Mouse (Mus musculus) neural tube, embryonic 14.5 days (tissue): ENCODE data around the gene Kl. TPM values are rescaled to one million over a fixed set of nuclear protein-coding genes. Genes with fewer than 3 reads are reported as not detected.

Experiments used
- ATAC-seq: fragments of 200-750 bp; cut with Nextera tagmentation; 2 replicates; pipeline ENCODE4 v1.8.0; 2017; ENCODE audit warnings: low read depth, mild to moderate bottlenecking, moderate TSS enrichment, moderate library complexity
- H3K27ac ChIP-seq: fragments of 300-500 bp; sonication (generic); 2 replicates; pipeline ENCODE4 v1.5.1; 2014; ENCODE audit warnings: low read depth, mild to moderate bottlenecking, control low read depth, low read length, moderate library complexity, mixed read lengths
- H3K27me3 ChIP-seq: fragments of 300-500 bp; sonication (generic); 2 replicates; pipeline ENCODE4 v1.6.1; 2014; ENCODE audit warnings: low read length; ENCODE audit not compliant: control insufficient read depth, insufficient read depth
- H3K36me3 ChIP-seq: fragments of 300-500 bp; sonication (generic); 2 replicates; pipeline ENCODE4 v1.6.1; 2014; ENCODE audit warnings: low read length, mixed read lengths; ENCODE audit not compliant: control insufficient read depth, insufficient read depth
- H3K4me1 ChIP-seq: fragments of 300-500 bp; sonication (generic); 2 replicates; pipeline ENCODE4 v1.6.1; 2014; ENCODE audit warnings: low read length; ENCODE audit not compliant: control insufficient read depth, insufficient read depth
- H3K4me2 ChIP-seq: fragments of 300-500 bp; sonication (generic); 2 replicates; pipeline ENCODE4 v1.6.1; 2014; ENCODE audit warnings: mild to moderate bottlenecking, low read depth, low read length, control low read depth
- H3K4me3 ChIP-seq: fragments of 300-500 bp; sonication (generic); 2 replicates; pipeline ENCODE4 v1.5.1; 2014; ENCODE audit warnings: low read depth, low read length, control low read depth, mixed read lengths
- H3K9ac ChIP-seq: fragments of 300-500 bp; sonication (generic); replicated peaks from 2 replicates; pipeline ENCODE4 v1.6.1; 2014; ENCODE audit warnings: low read depth, mild to moderate bottlenecking, control low read depth, low read length, mixed read lengths
- H3K9me3 ChIP-seq: fragments of 300-500 bp; sonication (generic); 2 replicates; pipeline ENCODE4 v1.6.1; 2016; ENCODE audit warnings: low read length; ENCODE audit not compliant: control insufficient read depth
- WGBS: fragments of 180-500 bp; shearing (Covaris S2); extraction: QIAGEN DNeasy Blood & Tissue Kit; methylation state at CpG from one replicate; pipeline ENCODE4 v1.1.7; 2014; 5-methylcytosine and 5-hydroxymethylcytosine counted together
- polyA plus RNA-seq: library from polyadenylated mRNA; unstranded; fragments of >200 nt; fragmentation: Nextera tagmentation; extraction: Ambion mirVana; gene quantifications from 2 replicates; pipeline ENCODE4 v1.2.1, GENCODE M21; 2014

Kl gene
- polyA plus RNA-seq, 1 experiment from 2014 or later, result 1.5 TPM

GRCm38 (mm10) chr5:151028906-151029305 lies 76.5 kb downstream of the Kl start:
- no peak for ATAC-seq
- no peaks in the 10 kb centered on the region for H3K9me3 ChIP-seq
- WGBS, result 59% methylated on average over 6 of the region's 6 CpGs
- H3K9ac ChIP-seq, result no peak overlapping the region
- H3K27ac ChIP-seq, result no peak overlapping the region
- no peak overlapping the region for H3K4me2 ChIP-seq
- no peaks in the 10 kb centered on the region for H3K27me3 ChIP-seq
- no peaks in the 10 kb centered on the region for H3K36me3 ChIP-seq
- H3K4me3 ChIP-seq, result no peak overlapping the region
- no peaks in the 10 kb centered on the region for H3K4me1 ChIP-seq

DNA sequence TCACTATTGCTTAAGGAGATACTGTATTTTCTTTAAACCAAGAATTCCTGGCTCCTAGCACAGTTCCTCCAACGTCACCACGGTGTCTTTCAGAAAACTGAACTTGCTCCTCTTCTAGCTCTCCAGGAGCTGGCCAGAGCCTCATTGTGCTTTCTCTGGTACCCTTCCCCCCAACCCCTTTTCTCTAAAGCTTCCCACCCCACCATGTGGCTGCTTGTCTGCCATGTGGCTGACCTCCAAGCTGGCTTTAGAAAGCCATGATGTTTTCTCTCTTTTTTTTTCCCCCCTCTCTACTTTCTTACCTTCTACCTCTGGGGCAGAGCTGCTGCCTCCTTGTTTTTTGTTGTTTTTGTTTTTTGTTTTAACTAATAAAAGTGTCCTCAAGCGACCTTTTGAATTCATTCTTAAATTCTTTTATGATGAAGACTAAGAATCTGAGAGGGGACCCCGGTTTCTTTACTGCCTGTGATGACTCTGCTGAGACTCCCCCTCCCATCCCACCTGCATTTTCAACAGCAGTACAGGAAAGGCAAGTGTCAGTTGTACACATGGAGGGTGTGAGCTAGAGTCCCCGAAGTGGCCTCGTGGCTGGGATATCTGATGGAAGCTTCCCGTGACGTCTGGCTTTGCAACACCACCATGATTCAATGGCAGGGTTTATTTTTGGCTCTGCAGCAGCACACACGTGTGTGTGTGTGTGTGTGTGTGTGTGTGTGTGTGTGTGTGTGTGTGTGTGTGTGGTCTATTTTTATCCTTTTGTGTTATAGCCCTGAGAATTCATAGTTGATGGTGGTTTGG lies 82.5 kb downstream of the Kl start:
- no peaks in the 10 kb centered on the region for H3K9me3 ChIP-seq
- no peak overlapping the region for H3K27ac ChIP-seq
- no peak overlapping the region for H3K4me3 ChIP-seq
- no peak for ATAC-seq
- H3K9ac ChIP-seq, result no peak overlapping the region
- no peaks in the 10 kb centered on the region for H3K36me3 ChIP-seq
- no peaks in the 10 kb centered on the region for H3K27me3 ChIP-seq
- 74% methylated on average over 9 of the region's 9 CpGs for WGBS
- no peak overlapping the region for H3K4me2 ChIP-seq
- no peaks in the 10 kb centered on the region for H3K4me1 ChIP-seq

DNA sequence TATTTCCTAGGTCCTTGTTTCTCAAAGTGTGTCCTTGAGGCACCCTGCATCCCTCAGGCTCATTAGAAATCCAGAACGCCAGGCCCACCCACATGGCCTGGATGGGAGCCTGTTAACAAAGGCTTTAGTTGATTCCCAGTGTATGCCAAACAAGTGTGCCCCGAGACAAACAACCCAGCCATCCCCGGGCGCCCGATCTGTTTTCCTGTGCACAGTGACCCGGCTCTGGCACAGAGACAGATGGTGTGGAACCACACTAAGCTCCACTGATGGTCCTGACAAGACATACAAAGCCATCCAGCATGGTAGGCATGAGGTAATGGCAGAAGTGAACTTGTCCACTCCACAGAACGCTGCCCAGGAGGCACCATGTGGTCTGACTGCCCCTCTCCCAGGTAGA lies 85.5 kb downstream of the Kl start:
- Histone ChIP-seq H3K4me3 (no peak overlapping the region), H3K36me3 (no peaks in the 10 kb centered on the region), H3K4me1 (no peaks in the 10 kb centered on the region), H3K9me3 (no peaks in the 10 kb centered on the region), H3K4me2 (no peak overlapping the region), H3K27me3 (no peaks in the 10 kb centered on the region), H3K9ac (no peak overlapping the region), H3K27ac (no peak overlapping the region)
- 81% methylated on average over 7 of the region's 7 CpGs for WGBS
- no peak for ATAC-seq

GRCm38 (mm10) chr5:151042911-151043310 lies 90.5 kb downstream of the Kl start:
- Histone ChIP-seq H3K27ac (no peak overlapping the region), H3K4me2 (no peak overlapping the region), H3K4me3 (no peak overlapping the region), H3K4me1 (no peaks in the 10 kb centered on the region), H3K9me3 (no peaks in the 10 kb centered on the region), H3K9ac (no peak overlapping the region), H3K36me3 (no peaks in the 10 kb centered on the region), H3K27me3 (no peaks in the 10 kb centered on the region)
- WGBS, result 93% methylated on average over 5 of the region's 5 CpGs
- ATAC-seq, result no peak
